Mouse (Mus musculus) layer of hippocampus, adult 18-20 months (tissue): ENCODE results near the gene Gm49369. TPM values are rescaled to one million over a fixed set of nuclear protein-coding genes. Genes with fewer than 3 reads are reported as not detected.
A peak's percentile ranks its signal among the peaks of the same experiment; 100 is the strongest.
"Not testable (repeated sequence)": the region's sequence is repeated elsewhere in the genome, so short reads cannot be mapped to it uniquely, and the experiment has no call there.

Experiments
- DNase-seq, 2 experiments: peaks; one replicate each; pipeline ENCODE4 v3.0.0; 2022; ENCODE audit warnings: low spot score in 2 of 2
- long read RNA-seq: library from polyadenylated mRNA; stranded (forward); transcript quantifications from one replicate; pipeline ENCODE4 v2.0.0, GENCODE M21; 2021
- total RNA-seq, 2 experiments: library from RNA; stranded (reverse); gene quantifications; 2 replicates each; pipeline ENCODE4 v1.2.3; 2021

Gene Gm49369
- total RNA-seq = 1 to 10 TPM in 1 of 2 experiments, under 1 TPM in 1; 0.94 to 6.7 TPM
- long read RNA-seq = 0 reads

- no peak for DNase-seq
Measured at GRCm38 (mm10) chr7:142382567-142382966, at the start of gene Gm49369. Gene Gm49369, minus strand, starts transcription at chr7:142382667.

- DNase-seq = no peak
Measured at GRCm38 (mm10) chr7:142431106-142431505, 48.6 kb upstream of the Gm49369 start.

GRCm38 (mm10) chr7:142430160-142430678, 47.8 kb upstream of the Gm49369 start:
- peak; percentile 18 to 38 for DNase-seq

- no peak for DNase-seq
Measured at GRCm38 (mm10) chr7:142428213-142428612, 45.7 kb upstream of the Gm49369 start.

GRCm38 (mm10) chr7:142425641-142426213, 43.3 kb upstream of the Gm49369 start:
- no peak for DNase-seq

- no peak for DNase-seq
Measured at GRCm38 (mm10) chr7:142421826-142422225, 39.4 kb upstream of the Gm49369 start.

- no peak for DNase-seq
Measured at GRCm38 (mm10) chr7:142419887-142420286, 37.4 kb upstream of the Gm49369 start.

- DNase-seq = no peak
Measured at GRCm38 (mm10) chr7:142418679-142419078, 36.2 kb upstream of the Gm49369 start.

GRCm38 (mm10) chr7:142418027-142418426, 35.6 kb upstream of the Gm49369 start:
- no peak for DNase-seq

GRCm38 (mm10) chr7:142416225-142416624, 33.8 kb upstream of the Gm49369 start:
- DNase-seq = no peak

- no peak for DNase-seq
Measured at GRCm38 (mm10) chr7:142415314-142415713, 32.8 kb upstream of the Gm49369 start.

- DNase-seq = no peak
Measured at GRCm38 (mm10) chr7:142413285-142413684, 30.8 kb upstream of the Gm49369 start.

- no peak for DNase-seq
Measured at GRCm38 (mm10) chr7:142409603-142410002, 27.1 kb upstream of the Gm49369 start.

GRCm38 (mm10) chr7:142408686-142409085, 26.2 kb upstream of the Gm49369 start:
- no peak for DNase-seq

- no peak for DNase-seq
Measured at GRCm38 (mm10) chr7:142407935-142408334, 25.5 kb upstream of the Gm49369 start.

- DNase-seq = not testable (repeated sequence)
Measured at GRCm38 (mm10) chr7:142405134-142405533, 22.7 kb upstream of the Gm49369 start.

- no peak for DNase-seq
Measured at GRCm38 (mm10) chr7:142403591-142403990, 21.1 kb upstream of the Gm49369 start.

GRCm38 (mm10) chr7:142400750-142401142, 18.3 kb upstream of the Gm49369 start:
- no peak for DNase-seq

- DNase-seq = no peak
Measured at GRCm38 (mm10) chr7:142400112-142400749, 17.8 kb upstream of the Gm49369 start.

GRCm38 (mm10) chr7:142399250-142399649, 16.8 kb upstream of the Gm49369 start:
- no peak for DNase-seq

GRCm38 (mm10) chr7:142398052-142398451, 15.6 kb upstream of the Gm49369 start:
- no peak for DNase-seq

GRCm38 (mm10) chr7:142396611-142397010, 14.1 kb upstream of the Gm49369 start:
- no peak for DNase-seq

- no peak for DNase-seq
Measured at GRCm38 (mm10) chr7:142395472-142395871, 13.0 kb upstream of the Gm49369 start.
